Mouse (Mus musculus) telencephalon, adult 2 months (tissue): ENCODE data around the gene P2rx1.

Experiments
- DNase-seq: peaks from one replicate; pipeline ENCODE4 v3.0.0-alpha.2; 2011; ENCODE audit warnings: low read depth, low spot score

The P2rx1 gene

GRCm38 (mm10) chr11:73020953-73021800 lies 22.3 kb downstream of the P2rx1 start:
- DNase-seq = no peak

- peak; percentile 95 for DNase-seq
Measured at GRCm38 (mm10) chr11:73023099-73023498, 24.2 kb downstream of the P2rx1 start.

- no peak for DNase-seq
Measured at GRCm38 (mm10) chr11:73023827-73024226, 24.9 kb downstream of the P2rx1 start.

GRCm38 (mm10) chr11:73024236-73024904 lies 25.5 kb downstream of the P2rx1 start:
- no peak for DNase-seq

GRCm38 (mm10) chr11:73026961-73027360 lies 28.1 kb downstream of the P2rx1 start:
- no peak for DNase-seq

- DNase-seq = peak; percentile 91
Measured at GRCm38 (mm10) chr11:73030821-73031498, 32.1 kb downstream of the P2rx1 start.

GRCm38 (mm10) chr11:73031536-73031935 lies 32.6 kb downstream of the P2rx1 start:
- no peak for DNase-seq

GRCm38 (mm10) chr11:73036077-73036476 lies 37.2 kb downstream of the P2rx1 start:
- no peak for DNase-seq

GRCm38 (mm10) chr11:73036889-73037288 lies 38.0 kb downstream of the P2rx1 start:
- no peak for DNase-seq

GRCm38 (mm10) chr11:73037691-73038090 lies 38.8 kb downstream of the P2rx1 start:
- no peak for DNase-seq

- DNase-seq = no peak
Measured at GRCm38 (mm10) chr11:73039102-73039799, 40.3 kb downstream of the P2rx1 start.

GRCm38 (mm10) chr11:73044229-73044755 lies 45.4 kb downstream of the P2rx1 start:
- DNase-seq = no peak

- DNase-seq = no peak
Measured at GRCm38 (mm10) chr11:73044789-73045188, 45.9 kb downstream of the P2rx1 start.

GRCm38 (mm10) chr11:73047542-73047996 lies 48.7 kb downstream of the P2rx1 start, which contains the start of gene Ncbp3:
TSS of gene Ncbp3 (plus strand) at chr11:73047783.
- peak; percentile 97 for DNase-seq

- no peak for DNase-seq
Measured at GRCm38 (mm10) chr11:73048030-73048876, 49.4 kb downstream of the P2rx1 start.

GRCm38 (mm10) chr11:73049335-73049734 lies 50.4 kb downstream of the P2rx1 start:
- no peak for DNase-seq

- no peak for DNase-seq
Measured at GRCm38 (mm10) chr11:73052795-73053194, 53.9 kb downstream of the P2rx1 start.

- DNase-seq = no peak
Measured at GRCm38 (mm10) chr11:73057701-73058100, 58.8 kb downstream of the P2rx1 start.

- no peak for DNase-seq
Measured at GRCm38 (mm10) chr11:73059630-73060029, 60.7 kb downstream of the P2rx1 start.

GRCm38 (mm10) chr11:73061413-73061812 lies 62.5 kb downstream of the P2rx1 start:
- DNase-seq = no peak
